Mouse (Mus musculus): ENCODE measurements around the gene Khnyn. TPM values are rescaled to one million over a fixed set of nuclear protein-coding genes. Genes with fewer than 3 reads are reported as not detected.

Khnyn gene
- polyA plus RNA-seq, 1 experiment from 2014 or later = 11.8 TPM

GRCm38 (mm10) chr14:55853621-55854285, 31.0 kb upstream of the Khnyn start, which contains the start of gene Nynrin:
Gene Nynrin (plus strand): TSS chr14:55854010.
- H3K9me3 ChIP-seq (ENCODE audit: control insufficient read depth, low read length) = no peaks in the 10 kb centered on the region
- H3K4me2 ChIP-seq (ENCODE audit: low read depth) = peak within 1 kb of the TSS; percentile 72
- peak; percentile 83 for DNase-seq (ENCODE audit: low spot score)
- H3K9ac ChIP-seq (ENCODE audit: low read length) = peak within 1 kb of the TSS; percentile 56
- peak within 1 kb of the TSS; percentile 84 for H3K27ac ChIP-seq (ENCODE audit: low read depth, low read length)
- peak within 1 kb of the TSS; percentile 48 for H3K4me3 ChIP-seq (ENCODE audit: low read depth, low read length)
- peak; percentile 89 for ATAC-seq (ENCODE audit: insufficient read depth, low FRiP score, low TSS enrichment)
- peaks cover 30% of the 10 kb centered on the region for H3K4me1 ChIP-seq (ENCODE audit: control insufficient read depth, insufficient read depth, low read length)
- H3K27me3 ChIP-seq (ENCODE audit: control insufficient read depth, insufficient read depth, low read length) = no peaks in the 10 kb centered on the region
- H3K36me3 ChIP-seq (ENCODE audit: control insufficient read depth, insufficient read depth, low read length) = no peaks in the 10 kb centered on the region
- 2% methylated on average over 28 of the region's 33 CpGs for WGBS

GRCm38 (mm10) chr14:55854406-55855100, 30.2 kb upstream of the Khnyn start:
- peak; percentile 42 for DNase-seq (ENCODE audit: low spot score)
- peak overlapping the region; percentile 84 for H3K27ac ChIP-seq (ENCODE audit: low read depth, low read length)

GRCm38 (mm10) chr14:55855101-55855561, 29.6 kb upstream of the Khnyn start:
- no peak for ATAC-seq (ENCODE audit: insufficient read depth, low FRiP score, low TSS enrichment)
- H3K4me3 ChIP-seq (ENCODE audit: low read depth, low read length) = peak overlapping the region; percentile 48
- peaks cover 30% of the 10 kb centered on the region for H3K4me1 ChIP-seq (ENCODE audit: control insufficient read depth, insufficient read depth, low read length)
- WGBS = 4% methylated on average over 4 of the region's 4 CpGs
- peak; percentile 60 for DNase-seq (ENCODE audit: low spot score)
- no peaks in the 10 kb centered on the region for H3K9me3 ChIP-seq (ENCODE audit: control insufficient read depth, low read length)
- no peaks in the 10 kb centered on the region for H3K36me3 ChIP-seq (ENCODE audit: control insufficient read depth, insufficient read depth, low read length)
- H3K27me3 ChIP-seq (ENCODE audit: control insufficient read depth, insufficient read depth, low read length) = no peaks in the 10 kb centered on the region
- H3K4me2 ChIP-seq (ENCODE audit: low read depth) = peak overlapping the region; percentile 72
- H3K27ac ChIP-seq (ENCODE audit: low read depth, low read length) = peak overlapping the region; percentile 84
- peak overlapping the region; percentile 56 for H3K9ac ChIP-seq (ENCODE audit: low read length)

More at GRCm38 (mm10) chr14:55854406-55855100, 30.2 kb upstream of the Khnyn start:
- no peaks in the 10 kb centered on the region for H3K27me3 ChIP-seq (ENCODE audit: control insufficient read depth, insufficient read depth, low read length)
- WGBS = 1% methylated on average over 9 of the region's 9 CpGs
- peak overlapping the region; percentile 56 for H3K9ac ChIP-seq (ENCODE audit: low read length)
- peaks cover 30% of the 10 kb centered on the region for H3K4me1 ChIP-seq (ENCODE audit: control insufficient read depth, insufficient read depth, low read length)
- H3K4me2 ChIP-seq (ENCODE audit: low read depth) = peak overlapping the region; percentile 72
- H3K9me3 ChIP-seq (ENCODE audit: control insufficient read depth, low read length) = no peaks in the 10 kb centered on the region
- peak; percentile 29; the same call in 1 of the 2 replicates for ATAC-seq (ENCODE audit: insufficient read depth, low FRiP score, low TSS enrichment)
- no peaks in the 10 kb centered on the region for H3K36me3 ChIP-seq (ENCODE audit: control insufficient read depth, insufficient read depth, low read length)
- H3K4me3 ChIP-seq (ENCODE audit: low read depth, low read length) = peak overlapping the region; percentile 48

- H3K4me3 ChIP-seq (ENCODE audit: low read depth, low read length) = no peak overlapping the region
- H3K9me3 ChIP-seq (ENCODE audit: control insufficient read depth, low read length) = no peaks in the 10 kb centered on the region
- no peaks in the 10 kb centered on the region; the same call in 1 of the 2 replicates for H3K36me3 ChIP-seq (ENCODE audit: control insufficient read depth, insufficient read depth, low read length)
- no peaks in the 10 kb centered on the region for H3K27me3 ChIP-seq (ENCODE audit: control insufficient read depth, insufficient read depth, low read length)
- WGBS = 72% methylated on average over 4 of the region's 4 CpGs
- peaks cover 25% of the 10 kb centered on the region for H3K4me1 ChIP-seq (ENCODE audit: control insufficient read depth, insufficient read depth, low read length)
- no peak overlapping the region for H3K4me2 ChIP-seq (ENCODE audit: low read depth)
- H3K9ac ChIP-seq (ENCODE audit: low read length) = no peak overlapping the region
- ATAC-seq (ENCODE audit: insufficient read depth, low FRiP score, low TSS enrichment) (no peak), DNase-seq (ENCODE audit: low spot score) (no peak)
- H3K27ac ChIP-seq (ENCODE audit: low read depth, low read length) = no peak overlapping the region
Measured at GRCm38 (mm10) chr14:55857588-55857987, 27.2 kb upstream of the Khnyn start.

- ATAC-seq (ENCODE audit: insufficient read depth, low FRiP score, low TSS enrichment) = no peak
- peaks cover 12% of the 10 kb centered on the region for H3K36me3 ChIP-seq (ENCODE audit: control insufficient read depth, insufficient read depth, low read length)
- H3K27ac ChIP-seq (ENCODE audit: low read depth, low read length) = no peak overlapping the region
- H3K9me3 ChIP-seq (ENCODE audit: control insufficient read depth, low read length) = no peaks in the 10 kb centered on the region
- H3K27me3 ChIP-seq (ENCODE audit: control insufficient read depth, insufficient read depth, low read length) = no peaks in the 10 kb centered on the region
- H3K4me1 ChIP-seq (ENCODE audit: control insufficient read depth, insufficient read depth, low read length) = no peaks in the 10 kb centered on the region; the same call in 1 of the 2 replicates
- no peak overlapping the region for H3K4me3 ChIP-seq (ENCODE audit: low read depth, low read length)
- WGBS = 89% methylated on average over 6 of the region's 6 CpGs
- H3K4me2 ChIP-seq (ENCODE audit: low read depth) = no peak overlapping the region
- no peak for DNase-seq (ENCODE audit: low spot score)
- no peak overlapping the region for H3K9ac ChIP-seq (ENCODE audit: low read length)
Measured at GRCm38 (mm10) chr14:55862186-55862585, 22.6 kb upstream of the Khnyn start.

- H3K4me1 ChIP-seq (ENCODE audit: control insufficient read depth, insufficient read depth, low read length) = no peaks in the 10 kb centered on the region
- DNase-seq (ENCODE audit: low spot score) (no peak), ATAC-seq (ENCODE audit: insufficient read depth, low FRiP score, low TSS enrichment) (no peak)
- peaks cover 12% of the 10 kb centered on the region for H3K36me3 ChIP-seq (ENCODE audit: control insufficient read depth, insufficient read depth, low read length)
- no peak overlapping the region for H3K9ac ChIP-seq (ENCODE audit: low read length)
- no peaks in the 10 kb centered on the region for H3K27me3 ChIP-seq (ENCODE audit: control insufficient read depth, insufficient read depth, low read length)
- no peak overlapping the region for H3K4me3 ChIP-seq (ENCODE audit: low read depth, low read length)
- no peaks in the 10 kb centered on the region for H3K9me3 ChIP-seq (ENCODE audit: control insufficient read depth, low read length)
- no peak overlapping the region for H3K4me2 ChIP-seq (ENCODE audit: low read depth)
- no peak overlapping the region for H3K27ac ChIP-seq (ENCODE audit: low read depth, low read length)
- 94% methylated on average over 10 of the region's 10 CpGs for WGBS
Measured at GRCm38 (mm10) chr14:55862970-55863369, 21.8 kb upstream of the Khnyn start.

- ATAC-seq (ENCODE audit: insufficient read depth, low FRiP score, low TSS enrichment) = 0 out of 2 replicates have a peak, but pooled peaks have one; percentile 35
Measured at GRCm38 (mm10) chr14:55863773-55864172, 21.0 kb upstream of the Khnyn start.

GRCm38 (mm10) chr14:55866962-55867361, 17.8 kb upstream of the Khnyn start:
- H3K4me2 ChIP-seq (ENCODE audit: low read depth) = no peak overlapping the region
- whole genome bisulfite sequencing = 42% methylated on average over 4 of the region's 4 CpGs
- no peak overlapping the region for H3K9ac ChIP-seq (ENCODE audit: low read length)
- no peak overlapping the region for H3K4me3 ChIP-seq (ENCODE audit: low read depth, low read length)
- no peak overlapping the region for H3K27ac ChIP-seq (ENCODE audit: low read depth, low read length)
- ATAC-seq (ENCODE audit: insufficient read depth, low FRiP score, low TSS enrichment) (no peak), DNase-seq (ENCODE audit: low spot score) (peak; percentile 74)
- no peaks in the 10 kb centered on the region for H3K9me3 ChIP-seq (ENCODE audit: control insufficient read depth, low read length)
- no peaks in the 10 kb centered on the region for H3K4me1 ChIP-seq (ENCODE audit: control insufficient read depth, insufficient read depth, low read length)
- no peaks in the 10 kb centered on the region for H3K27me3 ChIP-seq (ENCODE audit: control insufficient read depth, insufficient read depth, low read length)
- peaks cover 31% of the 10 kb centered on the region for H3K36me3 ChIP-seq (ENCODE audit: control insufficient read depth, insufficient read depth, low read length)

More at GRCm38 (mm10) chr14:55863773-55864172, 21.0 kb upstream of the Khnyn start:
- Histone ChIP-seq H3K4me2 (ENCODE audit: low read depth) (no peak overlapping the region), H3K27ac (ENCODE audit: low read depth, low read length) (no peak overlapping the region), H3K27me3 (ENCODE audit: control insufficient read depth, insufficient read depth, low read length) (no peaks in the 10 kb centered on the region), H3K9me3 (ENCODE audit: control insufficient read depth, low read length) (no peaks in the 10 kb centered on the region), H3K4me1 (ENCODE audit: control insufficient read depth, insufficient read depth, low read length) (no peaks in the 10 kb centered on the region), H3K36me3 (ENCODE audit: control insufficient read depth, insufficient read depth, low read length) (peaks cover 14% of the 10 kb centered on the region), H3K4me3 (ENCODE audit: low read depth, low read length) (no peak overlapping the region), H3K9ac (ENCODE audit: low read length) (no peak overlapping the region)
- DNase-seq (ENCODE audit: low spot score) = peak; percentile 72
- 39% methylated on average over 7 of the region's 7 CpGs for WGBS

All from neural tube, embryonic 11.5 days (tissue).